Mouse (Mus musculus): ENCODE measurements at regions not wholly inside any gene's neighbourhood (a gene's known extent, or its start where the extent isn't known, plus 50 kb on each side); places are given as distances from the start of the nearest gene placed in this dataset.

DNA sequence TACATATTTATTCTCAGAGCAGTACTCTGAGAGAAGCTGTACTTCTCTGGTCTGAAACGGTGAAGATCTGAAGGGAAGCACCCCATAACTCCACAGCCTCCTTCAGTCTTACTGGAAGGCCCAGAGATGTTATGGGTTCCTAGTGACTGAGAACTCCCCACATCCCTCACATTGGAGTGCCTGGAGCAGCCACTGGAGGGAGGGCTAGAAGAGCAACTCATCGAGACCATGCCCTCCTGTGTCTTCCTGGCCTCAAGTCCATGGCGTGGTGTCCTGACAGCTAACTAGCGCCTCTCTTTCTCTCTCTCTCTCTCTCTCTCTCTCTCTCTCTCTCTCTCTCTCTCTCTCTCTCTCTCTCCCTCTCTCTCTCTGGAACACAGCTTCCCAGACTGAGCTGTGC is 340.4 kb downstream of the Mctp2 start:
- TF ChIP-seq FLI1 (IDR thresholded peaks at IDR 0.05; ENCODE audit: low read length) = no peak
- TF ChIP-seq GATA1 (IDR thresholded peaks at IDR 0.05; ENCODE audit: borderline replicate concordance, low read length) = no peak
